Mouse (Mus musculus): ENCODE measurements around the gene Fndc10. TPM values are rescaled to one million over a fixed set of nuclear protein-coding genes. Genes with fewer than 3 reads are reported as not detected.
"Not testable (repeated sequence)": the region's sequence is repeated elsewhere in the genome, so short reads cannot be mapped to it uniquely, and the experiment has no call there.

Gene Fndc10
- total RNA-seq (2021), result 34.8 and 45.9 TPM in 2 replicates
- long read RNA-seq, experiment 1, transcript Fndc10-201 (1 exons, 2,140 nt), result major isoform, 26 of 84 reads
- long read RNA-seq, experiment 1, partial matches to known transcripts, result 0 of 84 reads
- long read RNA-seq, experiment 1, other reads (novel, unspliced or antisense), result 58 of 84 reads
- long read RNA-seq, experiment 2, transcript Fndc10-201 (1 exons, 2,140 nt), result major isoform, 16 of 38 reads
- long read RNA-seq, experiment 2, partial matches to known transcripts, result 0 of 38 reads
- long read RNA-seq, experiment 2, other reads (novel, unspliced or antisense), result 22 of 38 reads

DNA sequence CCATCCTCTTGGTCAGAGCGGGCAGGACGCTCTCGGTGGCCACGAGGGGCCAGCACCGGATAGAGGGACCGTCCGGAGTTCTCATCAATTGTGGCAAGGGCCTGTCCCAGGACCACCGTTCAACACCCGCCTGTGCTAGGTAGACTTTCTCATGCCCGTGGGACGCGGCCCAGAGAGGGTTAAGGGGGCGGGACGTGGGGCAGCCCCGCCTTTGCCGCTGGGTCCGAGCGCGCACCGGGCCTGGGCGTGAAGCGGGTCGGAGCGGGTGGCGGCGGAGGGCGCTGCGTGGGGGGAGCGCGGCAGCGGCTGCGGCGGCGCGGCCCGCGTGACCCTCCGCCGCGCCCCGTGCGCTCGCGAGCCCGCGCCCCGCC lies at the start of gene Fndc10:
TSS of gene Fndc10 (plus strand) at position 232 of the 371 bp plus-strand sequence.
- peak; percentile 86 for DNase-seq

DNA sequence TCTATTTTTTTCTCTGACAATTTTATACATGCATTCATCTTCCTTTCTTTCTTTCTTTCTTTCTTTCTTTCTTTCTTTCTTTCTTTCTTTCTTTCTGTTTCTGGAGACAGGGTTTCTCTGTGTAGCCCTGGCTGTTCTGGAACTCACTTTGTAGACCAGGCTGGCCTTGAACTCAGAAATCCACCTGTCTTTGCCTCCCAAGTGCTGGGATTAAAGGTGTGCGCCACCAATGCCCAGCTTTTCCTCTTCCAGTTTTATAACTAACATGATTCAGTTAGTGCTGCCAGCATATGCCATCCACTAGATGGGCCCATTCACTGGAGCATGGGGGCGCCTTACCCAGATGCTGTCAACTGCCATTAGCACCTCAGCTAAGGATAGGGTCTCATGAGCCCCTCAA lies 48.8 kb upstream of the Fndc10 start, which contains the start of gene Gm10563:
TSS of gene Gm10563 (minus strand) at position 101 of the 400 bp plus-strand sequence.
- DNase-seq, result not testable (repeated sequence)

DNA sequence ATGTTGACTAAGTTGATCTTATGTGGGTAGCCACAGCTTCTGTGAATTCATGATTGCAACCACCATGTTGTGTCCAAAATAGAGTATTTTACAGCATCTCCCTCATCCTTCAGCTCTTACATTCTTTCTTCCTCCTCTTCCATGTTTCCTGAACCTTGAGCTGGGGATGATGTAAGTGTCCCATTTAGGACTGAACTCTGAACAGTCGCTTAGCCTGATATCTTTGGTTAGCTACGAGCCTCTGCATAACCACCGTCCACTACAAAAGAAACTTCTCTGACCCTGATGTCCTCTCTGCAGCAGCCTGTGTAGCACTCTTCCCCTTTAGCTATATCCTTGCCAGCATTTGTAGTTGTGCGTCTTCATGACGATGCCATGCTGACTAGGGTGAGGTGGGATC lies 48.4 kb upstream of the Fndc10 start:
- no peak for DNase-seq

DNA sequence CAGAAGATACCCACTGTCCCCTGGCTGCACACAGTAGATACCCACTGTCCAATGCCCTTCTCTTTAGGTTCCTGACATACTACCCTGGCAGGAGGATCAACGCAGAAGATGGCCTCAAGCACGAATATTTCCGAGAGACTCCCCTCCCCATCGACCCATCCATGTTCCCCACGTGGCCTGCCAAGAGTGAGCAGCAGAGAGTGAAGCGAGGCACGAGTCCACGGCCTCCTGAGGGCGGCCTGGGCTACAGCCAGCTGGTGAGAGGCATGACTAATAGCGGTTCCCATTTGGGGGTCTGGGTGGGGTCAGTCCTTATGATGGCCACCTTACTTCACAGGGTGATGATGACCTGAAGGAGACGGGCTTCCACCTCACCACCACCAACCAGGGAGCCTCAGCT lies 44.8 kb upstream of the Fndc10 start:
- DNase-seq, result no peak

DNA sequence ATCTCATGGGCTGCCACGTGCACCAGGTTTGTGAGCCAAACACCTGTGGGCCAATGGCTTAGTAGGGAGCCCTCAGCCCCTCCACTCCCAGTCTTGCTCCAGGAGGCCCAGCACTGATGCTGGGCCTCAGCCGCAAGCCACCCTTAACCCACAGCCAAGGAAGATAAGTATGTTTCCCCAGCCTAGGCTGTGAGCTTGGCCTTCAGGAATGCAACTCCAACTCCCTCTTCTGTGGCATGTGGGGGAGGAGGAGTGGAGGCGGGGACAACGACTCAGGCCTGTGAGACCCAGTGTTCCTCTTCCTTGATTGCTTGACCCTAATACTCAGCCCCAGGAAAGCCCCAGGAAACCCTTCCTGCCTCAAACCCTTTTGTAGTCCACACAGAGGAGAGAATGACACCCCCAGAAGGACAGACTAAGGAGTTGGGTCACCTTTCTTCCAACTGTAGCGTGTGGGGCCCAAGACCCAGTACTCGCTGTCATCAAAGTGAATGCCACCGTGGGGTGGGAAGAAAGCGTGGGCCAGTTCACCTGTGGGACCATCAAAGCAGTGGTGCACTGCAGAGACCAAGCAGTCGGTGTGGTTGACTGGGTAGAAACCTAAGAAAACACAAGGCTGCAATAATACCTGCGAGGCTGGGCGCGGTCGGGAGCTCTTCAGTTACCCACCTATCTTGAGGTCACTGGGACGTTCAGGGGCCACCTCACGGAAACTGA lies 42.4 kb upstream of the Fndc10 start:
- peak; percentile 32 for DNase-seq

DNA sequence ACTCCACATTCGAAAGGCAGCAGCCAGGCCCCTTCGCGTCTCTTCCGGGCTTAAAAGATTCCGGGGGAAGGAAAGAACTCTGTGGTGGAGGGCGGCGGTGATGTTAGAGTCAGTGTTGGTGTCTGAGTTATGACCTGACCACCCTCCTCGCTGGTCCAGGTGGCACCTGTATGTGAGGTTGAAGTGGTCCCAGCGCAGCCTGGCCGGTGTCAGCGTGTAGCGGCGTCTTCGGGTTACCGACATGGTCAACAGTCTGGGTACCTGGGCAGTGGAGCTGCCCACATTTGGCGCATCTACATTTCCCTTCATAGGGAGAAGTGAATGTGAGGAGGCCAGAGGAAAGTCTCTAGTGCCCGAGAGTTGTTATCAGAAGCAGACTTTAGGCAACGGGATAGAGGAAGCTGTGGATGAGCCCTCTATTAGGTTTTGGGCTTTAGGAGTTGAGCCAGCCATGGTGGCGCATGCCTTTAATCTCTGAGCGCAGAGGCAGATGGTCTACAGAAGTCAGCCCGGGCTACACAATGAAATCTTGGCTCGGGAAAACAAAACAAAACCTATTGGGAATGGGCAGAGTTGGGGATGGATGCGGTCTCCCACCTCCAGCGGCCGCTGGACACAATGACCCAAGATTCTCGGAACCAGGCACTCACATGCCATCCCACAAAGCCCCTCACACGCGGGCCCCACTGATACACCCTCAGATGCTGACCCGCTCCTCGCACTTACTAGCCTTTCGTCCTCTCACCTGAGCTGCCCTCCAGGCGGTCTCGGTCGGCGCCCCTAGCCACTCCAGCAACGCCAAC lies 41.7 kb upstream of the Fndc10 start:
- DNase-seq, result no peak

DNA sequence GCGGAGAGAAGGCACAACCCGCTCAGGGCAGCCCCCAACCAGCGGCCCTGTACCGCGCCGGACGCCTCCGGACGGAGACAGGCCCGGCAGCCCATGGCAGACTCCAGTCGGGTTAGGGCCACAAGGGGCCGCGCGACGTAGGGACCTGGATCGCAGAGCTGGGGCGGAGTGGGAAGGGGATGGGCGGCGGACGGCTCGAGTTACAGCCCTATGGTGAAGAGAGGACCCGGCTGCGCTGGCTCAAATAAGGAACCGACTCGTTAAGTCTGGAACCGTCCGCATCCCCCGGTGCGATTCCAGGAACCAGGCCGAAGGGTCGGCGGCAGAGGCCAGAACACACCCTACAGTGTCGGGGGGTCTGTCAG lies 41.1 kb upstream of the Fndc10 start, which contains the start of gene Mmp23:
TSS of gene Mmp23 (minus strand) at position 299 of the 365 bp plus-strand sequence.
- DNase-seq, result peak; percentile 57

DNA sequence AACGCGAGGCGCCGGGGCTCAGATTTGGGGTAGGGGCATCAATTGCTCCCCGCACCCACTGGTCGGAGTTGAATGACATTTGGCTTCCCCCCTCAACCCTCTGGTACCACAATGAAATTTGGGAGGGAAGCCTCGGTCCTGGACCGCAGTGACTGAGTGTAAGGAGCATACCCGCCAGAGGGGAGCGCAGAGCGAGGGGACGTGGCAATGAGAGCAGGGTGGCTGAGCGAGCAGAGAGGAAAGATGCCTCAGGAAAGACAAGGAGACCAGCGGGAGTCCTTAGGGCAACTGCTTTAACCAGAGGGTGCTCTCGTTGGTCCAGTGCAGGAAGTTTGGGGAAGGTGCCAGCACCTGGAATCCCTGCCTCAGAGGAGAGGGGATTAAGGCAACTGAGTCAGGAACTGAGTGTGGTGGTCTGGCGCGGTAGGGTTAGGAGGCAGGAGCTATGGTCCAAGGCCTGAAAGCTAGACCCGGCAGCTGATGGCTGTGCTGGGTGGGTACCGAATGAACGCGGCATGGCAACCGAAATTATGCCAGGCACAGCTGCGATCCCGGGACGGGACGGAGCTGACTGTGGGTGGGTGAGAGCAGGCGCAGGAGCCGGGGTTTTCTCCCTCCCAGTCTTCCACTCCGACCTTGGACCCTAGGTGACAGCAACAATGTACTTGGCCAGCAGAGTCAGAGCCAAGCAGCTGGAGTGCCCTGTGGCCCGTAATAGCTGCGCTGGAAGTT lies 40.5 kb upstream of the Fndc10 start:
- peak; percentile 47 for DNase-seq

DNA sequence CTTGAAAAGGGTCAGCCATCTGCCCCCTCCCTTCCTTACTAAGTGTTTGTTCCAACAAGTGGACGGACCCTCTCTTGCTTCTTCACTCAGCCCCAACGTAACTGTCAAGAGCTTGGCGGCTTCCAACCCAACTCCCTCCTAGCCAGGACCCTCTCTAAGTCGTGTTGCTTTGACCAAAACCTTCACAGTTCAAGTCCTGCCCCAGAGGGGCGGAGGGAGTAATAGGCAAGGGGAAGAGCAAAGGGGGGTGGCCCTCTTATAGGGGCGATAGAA lies 40.0 kb upstream of the Fndc10 start:
- DNase-seq, result no peak

DNA sequence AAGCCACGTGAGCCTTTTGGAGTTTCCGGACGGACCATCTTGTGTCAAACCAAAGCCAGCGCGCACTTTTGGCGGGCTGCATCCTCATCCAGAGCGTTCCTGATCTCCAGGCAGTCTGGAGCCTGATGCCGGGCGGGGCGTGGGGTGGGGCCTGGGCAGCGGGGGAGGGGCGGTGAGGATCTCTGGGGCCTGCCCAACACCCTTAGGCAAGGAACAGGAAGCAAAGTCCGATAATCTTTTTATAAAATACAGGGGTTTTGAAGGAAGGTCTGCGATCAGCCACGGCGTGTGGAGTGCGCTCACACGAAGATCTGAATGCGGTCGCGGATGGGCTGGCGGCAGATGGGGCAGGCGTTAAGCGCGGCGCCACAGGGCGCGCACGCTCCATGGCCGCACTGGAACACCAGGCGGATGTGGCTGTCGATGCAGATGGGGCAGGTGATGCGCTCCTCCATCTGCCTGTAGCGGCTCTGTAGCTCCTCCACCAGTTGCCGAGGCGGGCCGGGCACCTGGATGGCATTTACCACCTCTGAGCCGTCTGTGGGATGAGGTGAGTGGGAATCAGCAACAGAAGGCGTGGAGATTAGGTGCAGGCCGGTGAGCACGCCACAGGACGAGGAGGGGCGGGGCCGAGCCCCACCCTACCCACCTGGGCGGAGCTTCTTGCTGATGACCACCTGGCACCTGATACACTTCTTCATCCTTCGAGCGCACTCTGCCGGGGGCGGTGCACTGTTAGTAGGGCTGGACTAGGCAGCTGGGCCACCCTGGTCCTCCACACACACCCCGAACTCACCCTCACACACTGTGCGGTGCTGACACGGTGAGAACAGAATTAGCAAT lies 39.5 kb upstream of the Fndc10 start:
- DNase-seq, result peak; percentile 72

DNA sequence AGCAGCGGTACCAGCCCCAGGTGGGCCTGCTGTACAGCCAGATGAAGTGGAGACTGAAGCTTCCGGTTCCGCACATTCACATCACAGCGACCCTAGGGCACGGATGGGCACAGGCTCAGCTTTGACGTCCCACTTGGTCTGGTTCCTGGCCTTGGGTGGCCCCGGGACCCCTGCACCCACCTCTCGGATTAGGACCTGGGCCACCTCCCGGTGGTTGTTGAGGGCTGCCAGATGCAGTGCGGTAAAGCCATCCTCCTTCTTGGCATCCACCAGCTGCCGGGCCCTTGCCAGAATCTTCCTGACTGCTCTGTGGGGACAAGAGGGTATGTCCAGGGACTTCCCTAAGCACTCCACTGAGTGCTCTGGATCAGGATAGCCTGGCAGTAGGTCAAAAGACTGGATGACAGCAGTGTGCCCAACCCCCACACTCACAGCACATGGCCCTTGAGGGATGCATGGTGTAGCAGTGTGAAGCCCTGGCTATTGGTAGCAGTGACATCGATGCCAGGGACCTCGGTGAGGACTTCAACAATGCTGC lies 37.9 kb upstream of the Fndc10 start:
- no peak for DNase-seq

DNA sequence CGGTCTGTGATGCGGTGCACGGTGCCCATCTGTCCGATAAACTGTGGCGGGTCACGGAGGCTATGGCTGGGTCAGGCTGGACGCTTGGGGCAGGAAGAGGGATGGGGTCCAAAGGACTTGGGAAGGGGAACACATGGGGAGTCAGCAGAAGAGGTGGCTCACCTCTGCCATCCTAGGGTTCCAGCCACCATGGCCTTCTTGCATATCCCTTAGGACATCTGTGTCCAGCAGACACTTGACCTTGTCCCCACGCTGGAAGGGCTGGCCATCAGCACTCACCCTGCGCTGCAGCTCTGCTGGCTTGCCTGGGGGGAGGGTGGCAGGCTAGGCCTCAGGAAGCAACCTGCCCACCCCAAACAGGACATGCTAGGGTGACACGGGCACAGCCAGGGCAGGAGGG lies 35.2 kb upstream of the Fndc10 start:
- no peak for DNase-seq

DNA sequence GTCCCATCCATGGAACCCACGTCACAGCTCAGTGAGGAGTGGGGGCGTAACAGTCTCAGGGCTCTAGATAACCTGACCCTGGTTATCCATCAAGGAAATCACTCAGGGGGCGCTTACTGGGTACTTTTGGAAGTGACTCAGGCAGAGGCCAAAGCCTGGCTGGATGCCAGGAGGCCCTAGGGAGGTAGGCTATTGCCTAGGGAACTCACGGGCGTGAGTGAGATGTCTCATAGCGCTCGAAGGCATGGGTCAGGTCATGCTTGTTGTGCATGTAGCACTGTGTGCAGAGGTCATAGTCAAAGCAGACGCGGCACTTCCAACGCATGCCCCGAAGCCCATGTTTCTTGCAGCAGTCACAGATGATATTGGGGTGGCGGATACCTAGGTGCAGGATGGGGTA lies 33.5 kb upstream of the Fndc10 start:
- peak; percentile 86 for DNase-seq

DNA sequence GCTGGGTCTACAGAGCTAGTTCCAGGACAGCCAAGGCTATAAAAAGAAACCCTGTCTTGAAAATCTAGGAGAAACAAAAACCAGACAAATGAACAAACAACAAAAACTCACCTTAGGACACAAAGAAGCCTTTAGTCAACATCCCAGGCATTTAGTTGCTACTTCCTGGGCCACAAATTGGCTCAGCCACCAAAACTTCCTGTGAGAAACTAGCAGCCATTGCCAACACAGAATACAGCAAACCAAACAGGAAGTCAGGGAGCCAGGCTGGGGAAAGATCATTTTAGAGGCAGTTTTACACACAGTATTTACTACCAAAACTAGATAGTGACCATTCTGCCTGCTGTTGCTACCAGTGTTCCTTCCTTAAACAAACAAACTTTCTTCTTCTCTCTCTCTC lies 27.2 kb upstream of the Fndc10 start:
- DNase-seq, result no peak

DNA sequence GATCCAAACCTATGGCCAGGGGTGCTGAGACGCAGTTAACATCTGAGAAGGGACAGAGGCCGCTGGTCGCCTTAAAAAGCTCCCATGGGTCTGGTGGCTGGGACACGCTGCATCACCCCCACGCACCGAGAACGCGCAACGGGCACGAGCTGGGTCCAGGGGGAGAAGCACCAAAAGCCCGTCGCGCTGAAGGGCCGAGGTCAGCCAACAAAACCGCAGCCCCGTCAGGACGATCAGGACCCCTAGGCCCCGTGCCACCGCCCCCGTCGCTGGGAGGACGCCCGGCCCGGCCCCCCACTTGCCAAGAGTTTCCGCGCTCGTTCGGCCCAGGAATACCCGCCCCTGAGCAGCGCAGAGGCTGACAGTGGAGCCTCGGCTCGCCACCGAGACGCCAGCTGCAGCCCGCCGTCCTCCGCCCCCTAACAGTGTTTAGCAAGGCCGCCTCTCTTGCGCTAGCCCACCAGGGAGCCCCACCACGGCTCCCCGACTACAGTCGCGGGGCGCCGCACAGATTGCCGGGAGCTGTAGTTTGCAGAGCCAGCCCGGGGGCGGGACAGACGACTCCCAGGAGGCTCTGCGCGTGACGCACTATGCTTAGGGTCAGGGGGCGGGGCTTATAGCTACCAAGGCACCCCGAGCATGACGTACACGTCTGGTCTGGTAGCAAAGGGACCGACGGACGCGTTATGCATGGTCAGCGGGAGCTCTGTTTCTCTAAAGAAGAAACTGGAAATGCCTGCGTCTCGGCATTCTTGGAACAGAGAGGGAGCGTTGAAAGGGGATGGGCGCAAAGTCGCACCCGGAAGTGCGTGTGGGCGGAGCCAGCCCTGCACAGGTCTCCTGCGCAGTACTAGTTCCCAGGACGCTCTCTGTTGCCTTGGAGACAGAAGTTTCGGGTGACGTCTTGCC lies 25.2 kb upstream of the Fndc10 start, which contains the start of gene Mib2:
TSS of gene Mib2 (minus strand) at position 510 of the 909 bp plus-strand sequence.
- peak; percentile 98 for DNase-seq

DNA sequence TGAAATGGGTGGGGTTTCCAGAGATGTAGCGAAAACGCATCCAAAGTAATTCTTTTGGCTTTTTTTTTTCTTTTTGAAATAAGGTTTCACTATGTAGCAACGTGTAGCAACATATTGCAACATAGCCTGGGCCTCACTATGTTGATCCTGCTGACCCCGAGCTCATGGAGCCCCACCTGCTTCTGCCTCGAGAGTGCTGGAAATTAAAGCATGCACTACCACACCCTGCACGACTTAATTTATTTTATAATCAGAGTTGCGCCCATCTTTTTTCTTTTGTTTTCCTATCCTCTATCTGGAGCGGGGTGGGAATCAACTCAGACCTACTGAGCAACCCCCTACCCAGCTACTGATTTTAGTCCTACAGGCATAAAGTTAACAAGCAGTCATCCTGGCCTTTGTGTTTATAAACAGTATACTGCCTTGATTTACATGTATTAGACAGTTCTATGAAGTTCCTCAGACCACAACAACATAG lies 24.5 kb upstream of the Fndc10 start:
- DNase-seq, result no peak

DNA sequence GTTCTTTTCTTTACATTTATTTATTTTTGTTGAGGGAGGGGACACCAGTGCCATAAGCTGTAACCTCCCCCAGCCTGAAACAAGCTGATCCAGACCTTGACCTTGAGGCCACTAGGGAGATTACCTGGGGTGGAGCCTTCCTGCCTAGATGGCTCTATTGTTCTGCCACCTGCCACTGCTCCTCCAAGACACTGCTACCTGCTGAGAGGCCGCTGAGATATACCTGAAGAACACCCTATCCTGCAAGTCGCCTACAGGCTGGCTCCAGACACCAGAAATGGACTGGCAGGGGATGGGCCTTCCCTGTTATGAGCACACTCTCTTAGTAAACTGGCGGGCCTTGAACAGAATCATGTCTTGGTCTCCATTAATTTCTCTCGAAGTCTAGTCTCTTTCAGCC lies 23.9 kb upstream of the Fndc10 start:
- DNase-seq, result not testable (repeated sequence)

DNA sequence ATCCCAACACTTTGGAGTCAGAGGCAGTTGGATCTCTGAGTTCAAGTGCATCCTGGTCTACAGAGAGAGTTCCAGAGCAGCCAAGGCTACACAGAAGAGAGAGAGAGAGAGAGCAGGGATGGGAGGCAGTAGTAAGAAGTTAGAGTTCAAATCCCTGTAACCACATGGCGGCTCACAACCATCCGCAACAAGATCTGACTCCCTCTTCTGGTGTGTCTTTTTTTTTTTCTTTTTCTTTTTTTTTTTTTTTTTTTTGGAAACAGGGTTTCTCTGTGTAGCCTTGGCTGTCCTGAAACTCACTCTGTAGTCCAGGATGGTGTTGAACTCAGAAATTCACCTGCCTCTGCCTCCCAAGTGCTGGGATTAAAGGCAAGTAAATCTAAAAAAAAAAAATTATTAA lies 22.1 kb upstream of the Fndc10 start:
- DNase-seq, result no peak

DNA sequence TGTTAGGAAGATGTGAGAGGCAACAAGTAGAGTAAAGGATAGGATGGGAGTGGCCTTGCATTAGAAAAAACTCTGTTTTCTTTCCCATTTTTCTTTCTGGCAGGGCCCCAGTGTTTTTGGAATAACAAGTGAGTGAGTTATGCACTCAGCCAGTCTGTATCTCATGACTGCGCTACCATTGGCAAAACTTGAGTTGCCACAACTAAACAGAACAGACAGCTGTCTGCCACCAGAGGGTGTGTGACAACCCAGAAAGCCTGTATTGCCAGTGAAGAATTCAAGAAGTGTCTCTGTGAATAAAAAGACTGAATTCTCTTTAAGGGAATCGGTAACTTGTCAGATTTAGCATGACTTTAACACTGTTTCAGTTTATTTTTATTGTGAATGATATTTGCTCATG lies 18.2 kb upstream of the Fndc10 start:
- peak; percentile 60 for DNase-seq

All from adrenal gland, postnatal 14 days (tissue).